Mouse (Mus musculus) spleen, adult 2 months (tissue): ENCODE measurements around the gene Hist1h4f.

ENCODE experiments used
- CTCF ChIP-seq: fragments of 200-500 bp; IDR thresholded peaks from 2 replicates; pipeline ENCODE4 v1.5.1; 2011; ENCODE audit warnings: mild to moderate bottlenecking, inconsistent platforms; ENCODE audit not compliant: insufficient read depth, insufficient read length, insufficient replicate concordance; ENCODE audit errors: extremely low read depth
- POLR2A ChIP-seq: fragments of 200-500 bp; IDR thresholded peaks from 2 replicates; pipeline ENCODE4 v1.6.1; 2011; ENCODE audit warnings: low read depth, low read length, inconsistent platforms

GRCm38 (mm10) chr13:23576351-23576881 lies 25.0 kb upstream of the Hist1h4f start:
- TF ChIP-seq CTCF (no peak), POLR2A (no peak)
